Mouse (Mus musculus) left cerebral cortex, postnatal 25 days (tissue): ENCODE data around the gene Arhgap42. TPM values are rescaled to one million over a fixed set of nuclear protein-coding genes. Genes with fewer than 3 reads are reported as not detected.

ENCODE experiments used
- DNase-seq, 2 experiments: peaks; one replicate each; pipeline ENCODE4 v3.0.0; 2022; ENCODE audit warnings: low spot score in 2 of 2, mixed read lengths in 1 of 2
- intact Hi-C: fragments of 180-260 bp; cut with DNase I; formaldehyde crosslinking; loops from one replicate; pipeline ENCODE4 v1.15.1; 2025
- total RNA-seq, 2 experiments: library from RNA; stranded (reverse); gene quantifications; 2 replicates each; pipeline ENCODE4 v1.2.3; 2021

Gene Arhgap42
- total RNA-seq, 2 experiments from 2014 or later, result 10.8 to 11.9 TPM

- intact Hi-C loops, result no loop called here
- DNase-seq, result peak in 1 of 2 experiments; percentile 11
Observed at GRCm38 (mm10) chr9:9083441-9083840, 155.5 kb downstream of the Arhgap42 start.

DNA sequence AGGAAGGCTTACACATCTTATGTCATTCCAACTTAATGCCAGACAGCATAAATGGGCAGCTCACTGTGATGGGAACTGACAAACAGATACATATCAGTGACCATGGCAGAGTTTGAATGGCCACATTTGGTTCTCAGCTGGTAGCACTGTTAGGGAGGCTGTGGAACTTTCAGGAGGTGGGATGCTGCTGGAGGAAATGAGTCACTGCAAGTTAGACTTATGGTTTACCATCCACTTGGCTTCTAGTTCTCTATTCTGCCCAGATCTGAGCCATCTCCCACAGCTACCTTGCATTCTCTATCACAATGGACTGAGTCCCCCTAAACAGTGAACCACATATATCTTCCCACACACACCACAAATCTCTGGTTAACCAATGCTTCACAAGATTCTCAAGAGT, 186.0 kb downstream of the Arhgap42 start:
- DNase-seq, result peak in 1 of 2 experiments; percentile 18
- intact Hi-C loops, result loop anchor here (5.0 kb wide), 1 partner anchor 184 kb away; the partner anchor contains the start of gene Arhgap42

GRCm38 (mm10) chr9:9051184-9051583, 187.7 kb downstream of the Arhgap42 start:
- peak; percentile 48 to 71 for DNase-seq
- intact Hi-C loops, result loop anchor here (1.0 to 5.0 kb wide), 2 partner anchors 186 to 321 kb away; partner anchors contain the start of gene Arhgap42

DNA sequence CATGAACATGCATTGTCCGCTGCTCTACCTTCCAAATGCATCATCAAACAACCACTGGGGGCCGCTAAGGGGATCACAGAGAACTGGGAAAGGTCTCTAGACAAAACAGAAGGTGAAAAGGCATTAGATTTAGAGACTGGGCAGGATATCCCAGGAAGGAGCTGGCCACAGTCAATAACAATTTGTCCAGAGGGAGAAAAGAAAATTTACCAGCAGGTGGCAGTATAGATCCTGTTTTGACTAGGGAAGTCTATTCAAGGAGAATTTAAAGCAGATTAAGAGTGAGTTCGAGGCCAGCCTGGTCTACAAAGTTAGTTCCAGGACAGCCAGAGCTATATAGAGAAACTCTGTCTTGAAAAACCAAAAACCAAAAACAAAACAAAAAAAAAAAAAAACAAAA, 189.7 kb downstream of the Arhgap42 start:
- intact Hi-C loops, result no loop called here
- DNase-seq, result no peak

GRCm38 (mm10) chr9:9041009-9041408, 197.9 kb downstream of the Arhgap42 start:
- intact Hi-C loops, result loop anchor here (1.0 kb wide), 1 partner anchor 61 kb away; no protein-coding TSS in a partner anchor
- peak; percentile 11 to 77 for DNase-seq

- DNase-seq, result peak in 1 of 2 experiments; percentile 36
- intact Hi-C loops, result no loop called here
Observed at GRCm38 (mm10) chr9:9037017-9037671, 201.8 kb downstream of the Arhgap42 start.

GRCm38 (mm10) chr9:9027904-9028303, 211.0 kb downstream of the Arhgap42 start:
- no peak for DNase-seq
- intact Hi-C loops, result no loop called here

DNA sequence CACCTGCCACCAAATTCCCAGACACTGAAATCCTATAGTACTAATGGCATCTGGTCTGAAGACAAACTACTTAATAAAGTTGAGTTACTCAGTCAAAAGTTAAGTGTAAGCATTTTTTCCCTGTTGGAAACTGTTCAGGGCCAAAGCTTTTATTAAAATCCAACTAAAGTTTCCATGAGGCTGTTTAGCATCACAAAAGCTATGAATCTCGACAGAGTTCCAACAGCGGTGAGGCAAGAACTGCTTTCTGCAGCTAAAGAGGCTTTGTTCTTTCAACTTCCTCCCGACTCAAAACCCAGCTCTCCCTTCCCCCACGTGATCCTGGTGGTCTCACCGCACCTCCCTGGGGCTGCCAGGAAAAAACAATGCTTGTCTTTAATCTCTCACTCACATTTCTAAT, 211.5 kb downstream of the Arhgap42 start:
- DNase-seq, result no peak

GRCm38 (mm10) chr9:9015108-9015507, 223.8 kb downstream of the Arhgap42 start:
- DNase-seq, result no peak
- intact Hi-C loops, result no loop called here

More for the DNA sequence above, 211.5 kb downstream of the Arhgap42 start:
- intact Hi-C loops, result no loop called here

GRCm38 (mm10) chr9:9001170-9001569, 237.7 kb downstream of the Arhgap42 start:
- DNase-seq, result peak in 1 of 2 experiments; percentile 22

GRCm38 (mm10) chr9:8996494-8996893, 242.4 kb downstream of the Arhgap42 start:
- intact Hi-C loops, result no loop called here
- DNase-seq, result no peak

More at GRCm38 (mm10) chr9:9001170-9001569, 237.7 kb downstream of the Arhgap42 start:
- intact Hi-C loops, result no loop called here

- intact Hi-C loops, result no loop called here
- no peak for DNase-seq
Observed at GRCm38 (mm10) chr9:8982315-8982714, 256.6 kb downstream of the Arhgap42 start.

GRCm38 (mm10) chr9:8977775-8978174, 261.1 kb downstream of the Arhgap42 start:
- intact Hi-C loops, result no loop called here
- peak; percentile 56 to 68 for DNase-seq

DNA sequence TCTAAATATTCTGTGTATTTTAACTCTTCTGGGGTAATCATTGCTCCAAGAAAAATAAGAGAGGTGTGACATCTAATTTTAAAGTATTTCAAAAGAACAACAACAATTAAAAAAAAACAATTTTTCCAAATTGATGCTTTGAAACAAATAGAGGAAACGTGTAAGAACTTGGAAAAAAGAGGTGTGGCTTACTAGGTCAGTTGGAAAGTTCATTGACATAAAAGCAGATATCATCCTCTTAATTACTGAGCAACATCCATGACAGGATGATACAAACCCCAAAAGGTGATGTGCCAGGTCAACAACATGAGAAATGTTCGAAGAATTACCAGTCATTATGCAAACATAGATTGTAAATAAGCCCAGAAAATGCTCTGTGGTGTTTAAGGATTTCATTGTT, 267.4 kb downstream of the Arhgap42 start, which contains the start of gene Gm16485:
Gm16485 (plus strand) TSS at position 301 of the 400 bp plus-strand sequence.
- intact Hi-C loops, result no loop called here
- DNase-seq, result no peak

GRCm38 (mm10) chr9:8970240-8970639, 268.7 kb downstream of the Arhgap42 start:
- no peak for DNase-seq
- intact Hi-C loops, result no loop called here

DNA sequence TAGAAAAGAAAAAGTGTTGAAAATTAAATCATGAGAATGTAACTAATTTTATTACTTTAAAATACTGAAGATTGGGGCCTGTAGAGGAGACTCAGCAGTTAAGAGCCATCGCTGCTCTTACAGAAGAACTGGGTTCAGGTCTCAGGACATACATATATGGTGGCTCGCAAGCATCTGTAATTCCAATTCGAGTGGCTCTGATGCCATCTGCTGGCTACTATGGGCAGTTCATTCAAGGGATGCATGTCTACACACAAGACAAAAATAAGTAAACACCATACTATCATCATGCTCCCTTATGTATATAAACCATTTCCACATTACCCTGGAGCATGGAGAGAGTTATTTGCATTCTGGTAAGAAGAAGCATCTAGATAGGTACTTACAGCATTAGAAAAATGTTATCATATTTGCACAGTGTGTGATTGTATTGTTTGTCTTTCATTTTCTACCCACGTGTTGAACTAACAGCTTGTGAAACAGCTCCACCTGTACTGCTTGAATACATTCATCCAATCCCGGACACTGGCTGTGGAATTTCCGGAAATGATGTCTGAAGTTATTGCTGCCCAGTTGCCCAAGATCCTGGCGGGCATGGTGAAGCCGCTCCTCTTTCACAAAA, 274.3 kb downstream of the Arhgap42 start:
- DNase-seq, result peak; percentile 13 to 61
- intact Hi-C loops, result loop anchor here (1.0 kb wide), 1 partner anchor 264 kb away; no protein-coding TSS in a partner anchor

DNA sequence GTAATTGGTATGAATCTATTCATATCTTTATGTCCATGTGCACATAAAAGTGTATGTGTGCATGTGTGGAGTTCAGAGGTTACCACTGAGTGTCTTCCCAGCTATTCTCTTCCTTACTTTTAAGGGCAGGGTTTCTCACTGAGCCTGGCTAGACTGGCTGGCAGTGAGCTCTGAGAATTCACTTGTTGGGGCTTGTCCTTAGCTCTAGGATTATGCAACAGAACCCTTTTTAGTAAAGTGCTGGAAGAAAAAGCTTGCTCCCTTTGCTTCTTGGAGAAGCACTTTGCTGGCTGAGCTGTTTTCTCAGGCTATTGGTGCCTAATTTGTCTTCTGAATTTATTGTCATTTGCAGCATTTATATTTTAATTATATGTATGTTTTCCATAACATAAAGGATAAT, 285.6 kb downstream of the Arhgap42 start:
- DNase-seq, result no peak
- intact Hi-C loops, result no loop called here
